Mouse (Mus musculus) CD4-positive helper T cell, adult 2 months (primary cell): ENCODE results near the gene Ceacam13.
"Not testable (repeated sequence)": the region's sequence is repeated elsewhere in the genome, so short reads cannot be mapped to it uniquely, and the experiment has no call there.

Source experiments
- DNase-seq: peaks from one replicate; pipeline ENCODE4 v3.0.0-alpha.2; 2012; ENCODE audit warnings: low read depth, missing footprints, low spot score

Gene Ceacam13

GRCm38 (mm10) chr7:18009589-18009988, at the start of gene Ceacam13:
Ceacam13 (plus strand) TSS chr7:18009889.
- DNase-seq, result no peak

GRCm38 (mm10) chr7:17971824-17972223, 37.9 kb upstream of the Ceacam13 start, which contains the start of gene Ceacam11:
Ceacam11 (plus strand) TSS chr7:17972124.
- no peak for DNase-seq

GRCm38 (mm10) chr7:18001131-18001530, 8.6 kb upstream of the Ceacam13 start:
- not testable (repeated sequence) for DNase-seq

GRCm38 (mm10) chr7:18065629-18066028, 55.9 kb downstream of the Ceacam13 start, which contains the start of gene Ceacam12:
Ceacam12 (plus strand) TSS chr7:18065929.
- no peak for DNase-seq
